Mouse (Mus musculus): ENCODE measurements around the gene Acoxl.

DNA sequence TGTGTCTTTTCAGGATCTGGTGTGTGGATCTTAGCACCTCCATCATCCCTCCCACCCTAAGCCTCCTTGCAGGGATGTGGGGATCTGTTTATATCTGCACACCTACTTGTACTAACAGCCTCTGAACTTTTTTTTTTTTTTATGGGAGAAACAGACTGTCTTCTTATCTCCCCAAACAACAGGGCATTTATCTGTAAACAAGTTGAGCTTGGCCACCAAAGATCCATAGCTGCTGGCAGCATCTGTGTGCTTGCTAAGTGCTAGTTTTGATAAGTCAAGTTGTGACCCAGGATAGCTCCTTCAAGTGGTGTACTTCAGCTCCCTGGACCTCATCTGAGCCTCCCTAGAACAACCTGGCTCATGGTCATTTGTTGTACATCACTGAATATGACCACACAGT lies 305.3 kb downstream of the Acoxl start:
- no peak for TF ChIP-seq POLR2A (IDR thresholded peaks at IDR 0.05; ENCODE audit: low read depth, low read length)
- no peak for TF ChIP-seq CTCF (IDR thresholded peaks at IDR 0.05; ENCODE audit: borderline replicate concordance, insufficient read depth, low read length)
